Mouse (Mus musculus) testis, adult 2 months (tissue): ENCODE data around the gene Fam185a.

Experiments
- CTCF ChIP-seq: fragments of 200-500 bp; IDR thresholded peaks from 2 replicates; pipeline ENCODE4 v1.5.1; 2012; ENCODE audit warnings: low read depth, mild to moderate bottlenecking, inconsistent platforms, low read length, moderate library complexity; ENCODE audit not compliant: control insufficient read depth, insufficient read depth, insufficient replicate concordance
- POLR2A ChIP-seq: fragments of 200-500 bp; IDR thresholded peaks from 2 replicates; pipeline ENCODE4 v1.6.1; 2012; ENCODE audit warnings: low read depth, mild to moderate bottlenecking, inconsistent platforms, low read length, moderate library complexity; ENCODE audit not compliant: control insufficient read depth

DNA sequence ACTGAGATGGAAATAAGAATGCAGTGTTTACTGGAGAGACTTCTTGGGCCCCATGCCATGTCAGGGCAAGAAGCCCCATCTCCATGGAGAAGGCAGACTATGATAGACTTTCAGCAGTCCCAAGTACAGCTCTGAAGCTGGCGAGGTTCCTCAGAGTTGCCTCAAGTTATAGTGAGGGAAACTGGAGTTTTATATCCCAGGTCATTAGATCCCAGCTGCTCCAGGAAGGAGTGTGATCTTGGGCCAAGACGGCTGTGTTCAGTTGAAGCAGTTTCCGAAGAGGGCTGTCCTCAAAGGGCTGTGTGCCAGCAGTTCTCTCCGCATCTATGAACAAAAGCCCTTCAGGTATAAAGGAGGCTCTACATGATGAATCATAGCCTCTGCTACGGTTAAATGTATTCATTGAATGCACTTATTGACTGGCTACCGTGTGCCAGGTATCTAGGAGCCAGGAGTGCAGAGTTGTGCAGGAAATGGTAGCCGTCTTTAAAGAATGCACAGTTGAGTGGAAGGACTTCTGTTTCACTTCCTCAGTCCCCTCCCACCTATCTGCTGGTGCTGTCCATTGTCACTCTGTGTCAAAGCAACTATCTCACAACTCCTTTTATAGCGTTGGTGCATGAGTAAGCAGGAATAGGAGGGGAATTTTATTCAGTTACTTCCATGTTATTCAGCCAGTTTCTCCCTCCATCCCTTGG is 16.2 kb downstream of the Fam185a start:
- TF ChIP-seq POLR2A = no peak
- TF ChIP-seq CTCF = no peak
